Mouse (Mus musculus) forebrain, embryonic 10.5 days (tissue): ENCODE measurements around the gene Trpc1. TPM values are rescaled to one million over a fixed set of nuclear protein-coding genes. Genes with fewer than 3 reads are reported as not detected.

Experiments
- DNase-seq: peaks from one replicate; pipeline ENCODE4 v3.0.0-alpha.2; 2017; ENCODE audit warnings: low spot score; ENCODE audit errors: extremely low spot score
- H3K27ac ChIP-seq: fragments of 300-500 bp; sonication (generic); 2 replicates; pipeline ENCODE4 v1.5.1; 2016; ENCODE audit warnings: mild to moderate bottlenecking
- H3K27me3 ChIP-seq: fragments of 300-500 bp; sonication (generic); 2 replicates; pipeline ENCODE4 v1.6.1; 2016; ENCODE audit warnings: mild to moderate bottlenecking; ENCODE audit not compliant: poor library complexity, severe bottlenecking
- H3K36me3 ChIP-seq: fragments of 300-500 bp; sonication (generic); replicated peaks from 2 replicates; pipeline ENCODE4 v1.6.1; 2016; ENCODE audit warnings: mild to moderate bottlenecking, moderate library complexity
- H3K4me1 ChIP-seq: fragments of 300-500 bp; sonication (generic); 2 replicates; pipeline ENCODE4 v1.6.1; 2016
- H3K4me3 ChIP-seq: fragments of 300-500 bp; sonication (generic); 2 replicates; pipeline ENCODE4 v1.5.1; 2016; ENCODE audit warnings: mild to moderate bottlenecking, moderate library complexity
- H3K9me3 ChIP-seq: fragments of 300-500 bp; sonication (generic); 2 replicates; pipeline ENCODE4 v1.6.1; 2016; ENCODE audit warnings: mild to moderate bottlenecking, moderate library complexity
- WGBS: fragments of 180-500 bp; shearing (Covaris S2); methylation state at CpG from one replicate; pipeline ENCODE4 v1.1.7; 2016; 5-methylcytosine and 5-hydroxymethylcytosine counted together
- polyA plus RNA-seq: library from polyadenylated mRNA; unstranded; fragments of >200 nt; fragmentation: Nextera tagmentation; extraction: Ambion mirVana; gene quantifications from 2 replicates; pipeline ENCODE4 v1.2.1, GENCODE M21; 2016

Gene Trpc1
- polyA plus RNA-seq, 1 experiment from 2014 or later = 2.0 TPM

DNA sequence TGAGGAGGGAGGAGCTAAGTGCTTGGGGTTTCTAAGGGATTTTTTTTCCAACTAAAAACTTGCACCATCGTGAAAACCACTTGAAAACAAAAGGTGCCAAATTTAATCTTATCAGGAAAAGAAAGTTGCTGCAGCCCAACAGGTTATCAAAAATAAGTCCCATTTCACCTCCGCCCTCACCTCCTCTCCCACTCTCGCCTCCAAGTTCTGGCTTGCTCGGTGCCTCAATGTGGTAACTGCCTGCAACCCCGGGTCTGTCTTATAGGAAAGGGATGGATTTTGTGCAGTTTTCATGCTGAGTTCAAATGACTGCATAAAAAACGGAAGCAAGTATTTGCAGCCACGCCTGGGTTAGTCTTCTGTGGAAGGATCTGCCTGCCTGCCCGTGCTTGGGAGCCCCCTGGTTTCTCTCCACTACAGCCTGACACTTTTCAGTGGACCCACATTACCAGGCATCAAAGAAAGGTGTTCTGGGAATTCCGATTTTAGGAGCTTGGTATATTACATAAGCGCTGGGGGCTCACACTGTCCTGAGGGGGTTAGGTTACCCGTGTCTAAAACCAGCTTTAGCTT is 56.6 kb downstream of the Trpc1 start:
- H3K4me3 ChIP-seq = no peak overlapping the region
- peaks cover 8% of the 10 kb centered on the region; the same call in 1 of the 2 replicates for H3K36me3 ChIP-seq
- no peak for DNase-seq
- H3K9me3 ChIP-seq = 0 out of 2 replicates have a peak, but pooled peaks cover 3% of the 10 kb centered on the region
- no peak overlapping the region for H3K27ac ChIP-seq
- 89% methylated on average over 11 of the region's 11 CpGs for WGBS
- H3K27me3 ChIP-seq = no peaks in the 10 kb centered on the region
- H3K4me1 ChIP-seq = peaks cover 14% of the 10 kb centered on the region

DNA sequence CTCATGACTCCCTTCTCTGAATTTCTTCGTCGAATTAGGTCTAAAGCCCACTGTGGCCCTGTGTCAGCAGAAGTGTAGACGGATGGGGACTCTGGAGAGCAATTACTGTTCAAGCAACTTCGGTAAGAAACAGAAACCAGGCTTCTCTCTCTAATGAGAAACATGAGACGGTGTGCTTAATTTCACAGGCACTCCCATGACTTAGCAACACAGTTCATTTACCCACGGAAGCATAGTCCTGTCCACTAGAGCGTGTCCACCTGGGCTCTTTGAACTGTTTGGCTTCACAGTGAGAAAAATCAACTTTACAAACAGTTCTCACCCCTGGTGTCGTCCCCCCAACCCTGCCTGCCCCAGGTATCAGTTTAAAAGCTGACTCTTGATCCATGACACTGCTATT is 57.4 kb downstream of the Trpc1 start:
- no peak overlapping the region for H3K27ac ChIP-seq
- DNase-seq = no peak
- 73% methylated on average over 8 of the region's 8 CpGs for WGBS
- H3K4me3 ChIP-seq = no peak overlapping the region
- 0 out of 2 replicates have a peak, but pooled peaks cover 3% of the 10 kb centered on the region for H3K9me3 ChIP-seq
- peaks cover 14% of the 10 kb centered on the region for H3K4me1 ChIP-seq
- H3K27me3 ChIP-seq = no peaks in the 10 kb centered on the region
- H3K36me3 ChIP-seq = peaks cover 10% of the 10 kb centered on the region; the same call in 1 of the 2 replicates

DNA sequence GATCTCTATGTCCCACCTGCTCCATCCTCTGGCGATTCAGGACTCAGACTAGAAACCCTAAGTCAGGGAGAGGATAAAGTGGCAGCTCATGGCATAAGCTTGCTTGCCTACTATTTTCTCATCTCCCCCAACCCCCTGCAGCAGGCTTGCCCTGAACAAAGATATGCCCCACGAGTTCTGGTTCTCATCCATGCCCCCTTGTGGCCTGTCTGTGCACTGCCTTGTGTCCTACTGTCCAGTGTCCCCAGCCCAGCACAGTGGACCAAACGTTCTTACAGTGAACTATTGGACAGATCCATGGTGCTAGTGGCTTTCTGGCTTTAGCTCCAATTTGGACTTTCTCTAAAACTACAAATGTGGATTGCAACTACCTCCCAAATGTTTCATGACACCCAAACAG is 62.1 kb downstream of the Trpc1 start:
- DNase-seq = no peak
- Histone ChIP-seq H3K9me3 (0 out of 2 replicates have a peak, but pooled peaks cover 3% of the 10 kb centered on the region), H3K27ac (no peak overlapping the region), H3K27me3 (no peaks in the 10 kb centered on the region), H3K36me3 (peaks cover 10% of the 10 kb centered on the region; the same call in 1 of the 2 replicates), H3K4me3 (no peak overlapping the region), H3K4me1 (peaks cover 40% of the 10 kb centered on the region)
- 66% methylated on average over 3 of the region's 3 CpGs for WGBS

DNA sequence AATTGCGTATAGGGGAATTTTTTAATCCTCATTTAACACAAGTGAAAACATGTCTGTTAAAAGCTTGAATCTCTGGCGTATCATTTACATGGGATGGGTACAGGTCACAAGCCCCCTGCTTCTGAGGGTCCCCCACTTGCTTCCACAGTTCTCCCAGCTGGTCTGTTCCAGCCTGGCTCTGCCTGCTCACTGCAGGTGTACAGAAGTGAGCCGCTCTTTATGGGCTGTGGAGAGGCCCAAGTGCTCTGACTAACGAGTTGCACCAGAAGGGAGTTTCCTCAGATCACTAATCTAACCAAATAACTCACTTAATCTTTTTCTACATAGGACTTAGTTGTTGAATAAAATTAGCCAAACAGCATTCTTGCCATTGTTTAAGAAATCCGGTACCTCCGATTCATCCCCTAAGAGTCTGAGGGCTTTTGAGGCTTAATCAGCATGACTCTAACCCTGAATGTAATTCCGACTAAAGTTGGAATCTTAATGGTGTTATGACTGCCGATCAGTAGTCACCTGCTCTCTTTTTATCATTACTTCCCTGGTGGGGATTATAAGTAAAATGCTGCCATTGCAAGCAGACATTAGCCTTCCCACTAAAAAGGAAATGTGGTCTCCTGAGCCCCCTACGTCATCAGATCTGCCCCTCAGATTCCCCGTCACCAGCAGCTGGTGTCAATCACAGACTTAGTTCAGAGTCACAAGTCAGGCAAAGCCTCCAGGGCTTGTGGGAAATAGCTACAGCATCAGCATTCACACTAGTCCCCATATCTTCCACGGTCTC is 64.3 kb downstream of the Trpc1 start:
- DNase-seq = peak; percentile 40

DNA sequence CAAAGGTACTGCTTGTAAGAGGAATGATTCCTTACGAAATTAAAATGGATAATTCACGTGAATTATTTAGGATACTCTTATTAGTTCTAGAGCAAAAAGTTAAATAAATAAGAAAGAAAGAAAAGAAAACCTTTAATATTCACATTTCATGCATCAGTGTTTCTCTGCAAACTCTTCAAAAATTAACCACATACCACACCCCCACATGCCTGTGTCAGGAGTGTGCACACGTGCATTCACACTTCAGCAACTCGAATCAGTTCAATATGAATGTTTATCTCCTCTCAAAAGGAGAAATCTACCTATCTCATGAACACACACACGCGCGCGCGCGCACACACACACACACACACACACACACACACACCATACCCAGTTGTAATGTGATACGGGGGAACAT is 69.5 kb downstream of the Trpc1 start:
- DNase-seq = no peak
- no peak overlapping the region for H3K27ac ChIP-seq
- WGBS = 94% methylated on average over 11 of the region's 11 CpGs
- no peaks in the 10 kb centered on the region for H3K27me3 ChIP-seq
- no peaks in the 10 kb centered on the region for H3K9me3 ChIP-seq
- peaks cover 29% of the 10 kb centered on the region for H3K4me1 ChIP-seq
- no peaks in the 10 kb centered on the region for H3K36me3 ChIP-seq
- no peak overlapping the region for H3K4me3 ChIP-seq

More for the DNA sequence above, 64.3 kb downstream of the Trpc1 start:
- Histone ChIP-seq H3K4me1 (peaks cover 42% of the 10 kb centered on the region), H3K27me3 (no peaks in the 10 kb centered on the region), H3K27ac (no peak overlapping the region), H3K4me3 (no peak overlapping the region), H3K9me3 (0 out of 2 replicates have a peak, but pooled peaks cover 3% of the 10 kb centered on the region), H3K36me3 (peaks cover 10% of the 10 kb centered on the region; the same call in 1 of the 2 replicates)
- WGBS = 27% methylated on average over 11 of the region's 11 CpGs

DNA sequence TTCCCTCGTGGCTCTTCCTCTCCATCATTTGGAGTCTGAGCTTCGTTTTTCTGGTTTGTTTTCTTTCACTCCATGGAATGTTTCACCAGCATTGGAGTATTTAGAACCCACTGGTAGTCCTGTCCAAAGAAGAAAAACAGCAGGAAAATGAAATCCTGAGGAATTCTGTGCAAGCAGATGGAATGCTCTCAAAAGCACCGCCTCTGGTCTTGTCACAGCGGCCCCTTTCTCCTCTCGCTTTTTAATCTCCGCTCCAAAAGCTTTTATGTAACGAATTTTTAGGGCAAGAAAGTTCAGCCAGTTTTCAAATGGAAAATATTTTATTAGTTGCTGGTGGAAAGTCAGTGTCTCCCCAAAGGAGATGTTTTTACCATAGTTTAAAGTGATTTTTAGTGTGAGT is 70.2 kb downstream of the Trpc1 start:
- WGBS = 78% methylated on average over 7 of the region's 7 CpGs
- no peak for DNase-seq

DNA sequence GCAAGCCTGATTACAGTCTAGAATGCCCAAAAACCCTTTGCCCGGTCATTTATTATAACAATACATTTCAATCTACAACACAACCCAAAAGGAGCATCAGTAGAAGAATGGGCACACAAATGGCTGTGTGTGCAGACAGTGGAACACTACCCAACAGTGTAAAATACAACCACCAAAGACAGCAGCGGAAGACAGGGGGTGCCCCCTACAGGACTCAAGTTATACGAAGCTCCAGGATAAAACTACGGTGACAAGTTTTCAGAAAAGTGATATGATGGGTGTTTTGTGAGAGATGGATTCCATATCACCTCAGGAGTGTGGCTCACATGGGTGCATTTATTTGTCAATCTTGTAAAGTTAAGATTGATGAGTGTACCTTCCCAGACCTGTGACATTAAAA is 74.2 kb downstream of the Trpc1 start:
- 97% methylated on average over 4 of the region's 4 CpGs for WGBS
- no peak for DNase-seq
- no peaks in the 10 kb centered on the region for H3K4me1 ChIP-seq
- no peaks in the 10 kb centered on the region for H3K27me3 ChIP-seq
- no peak overlapping the region for H3K27ac ChIP-seq
- H3K4me3 ChIP-seq = no peak overlapping the region
- H3K9me3 ChIP-seq = peaks cover 2% of the 10 kb centered on the region; the same call in 1 of the 2 replicates
- H3K36me3 ChIP-seq = peaks cover 10% of the 10 kb centered on the region

More for the DNA sequence above, 70.2 kb downstream of the Trpc1 start:
- H3K27ac ChIP-seq = no peak overlapping the region
- no peaks in the 10 kb centered on the region for H3K36me3 ChIP-seq
- H3K4me3 ChIP-seq = no peak overlapping the region
- peaks cover 22% of the 10 kb centered on the region for H3K4me1 ChIP-seq
- no peaks in the 10 kb centered on the region for H3K9me3 ChIP-seq
- H3K27me3 ChIP-seq = no peaks in the 10 kb centered on the region

DNA sequence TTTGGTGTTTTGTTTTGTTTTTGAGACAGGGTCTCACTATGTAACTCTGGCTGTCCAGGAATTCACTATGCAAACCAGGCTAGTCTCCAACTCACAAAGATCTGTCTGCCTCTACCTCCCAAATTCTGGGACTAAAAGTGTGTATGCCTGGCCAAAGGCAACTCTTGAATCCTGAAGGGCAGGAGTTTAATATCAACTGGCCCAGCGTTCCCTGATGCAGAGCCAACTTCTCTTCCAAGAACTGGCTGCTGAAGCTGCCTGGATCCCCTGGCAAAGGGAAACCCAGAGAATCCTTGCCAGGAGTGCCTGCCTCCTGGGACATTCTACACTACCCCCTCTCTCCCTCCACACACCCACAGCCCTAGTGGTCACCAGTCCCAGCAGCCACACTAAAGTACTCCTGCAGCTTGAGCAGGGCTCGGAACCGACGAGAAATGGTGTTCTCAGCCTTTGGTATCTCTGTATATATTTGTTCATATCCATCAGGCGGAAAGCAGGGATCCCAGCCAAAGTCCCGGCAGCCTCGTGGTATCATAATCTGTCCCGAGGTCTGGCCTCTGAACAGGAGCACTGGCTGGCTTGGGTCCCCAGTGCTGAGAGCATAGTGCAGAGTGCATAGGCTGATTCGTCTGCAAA is 75.0 kb downstream of the Trpc1 start:
- Histone ChIP-seq H3K36me3 (peaks cover 15% of the 10 kb centered on the region), H3K27ac (no peak overlapping the region), H3K9me3 (peaks cover 2% of the 10 kb centered on the region; the same call in 1 of the 2 replicates), H3K27me3 (no peaks in the 10 kb centered on the region), H3K4me3 (no peak overlapping the region), H3K4me1 (no peaks in the 10 kb centered on the region)
- 90% methylated on average over 9 of the region's 9 CpGs for WGBS
- no peak for DNase-seq

DNA sequence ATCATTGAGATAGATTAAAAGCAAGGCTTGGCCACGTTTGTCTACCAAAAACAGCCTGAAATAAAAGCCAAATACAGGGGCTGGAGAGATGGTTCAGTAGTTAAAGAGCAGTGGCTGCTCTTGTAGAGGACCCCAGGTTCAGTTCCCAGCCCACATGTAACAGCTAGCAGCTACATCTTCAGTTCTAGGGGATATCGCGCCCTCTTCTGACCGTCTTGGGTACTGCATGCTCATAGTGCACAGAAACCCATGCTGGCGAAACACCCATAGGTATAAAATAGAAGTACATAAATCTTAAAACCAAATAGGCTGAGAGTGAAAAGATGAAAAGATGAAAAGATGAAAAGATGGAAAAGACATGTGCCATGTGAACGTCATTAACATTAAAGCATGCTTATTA is 77.4 kb downstream of the Trpc1 start:
- Histone ChIP-seq H3K27me3 (no peaks in the 10 kb centered on the region), H3K27ac (no peak overlapping the region), H3K36me3 (peaks cover 18% of the 10 kb centered on the region), H3K4me3 (no peak overlapping the region), H3K4me1 (peaks cover 7% of the 10 kb centered on the region; the same call in 1 of the 2 replicates), H3K9me3 (peaks cover 2% of the 10 kb centered on the region; the same call in 1 of the 2 replicates)
- 88% methylated on average over 6 of the region's 6 CpGs for WGBS
- DNase-seq = no peak

DNA sequence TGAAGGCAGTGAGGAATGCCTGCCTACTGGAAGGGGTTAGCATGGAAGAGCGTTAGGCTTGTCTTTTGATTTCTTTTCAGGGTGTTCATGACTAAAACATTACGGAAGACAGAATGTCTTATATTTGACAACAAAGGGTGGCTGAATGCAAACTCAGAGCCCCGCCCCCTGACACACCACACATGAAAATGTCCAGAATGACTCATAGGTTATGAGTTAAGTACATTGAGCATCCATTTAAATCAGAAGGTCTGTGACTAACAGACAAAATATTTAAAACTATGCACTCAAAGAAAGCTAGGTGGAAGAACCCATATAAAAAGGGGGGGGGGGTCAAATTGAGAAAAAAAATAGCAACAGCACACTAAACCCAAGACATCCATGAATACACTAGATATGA is 77.8 kb downstream of the Trpc1 start:
- WGBS = 93% methylated on average over 3 of the region's 3 CpGs
- peaks cover 2% of the 10 kb centered on the region; the same call in 1 of the 2 replicates for H3K9me3 ChIP-seq
- no peaks in the 10 kb centered on the region for H3K27me3 ChIP-seq
- no peak overlapping the region for H3K27ac ChIP-seq
- no peak for DNase-seq
- H3K4me3 ChIP-seq = no peak overlapping the region
- H3K36me3 ChIP-seq = peaks cover 18% of the 10 kb centered on the region
- H3K4me1 ChIP-seq = peaks cover 9% of the 10 kb centered on the region; the same call in 1 of the 2 replicates

DNA sequence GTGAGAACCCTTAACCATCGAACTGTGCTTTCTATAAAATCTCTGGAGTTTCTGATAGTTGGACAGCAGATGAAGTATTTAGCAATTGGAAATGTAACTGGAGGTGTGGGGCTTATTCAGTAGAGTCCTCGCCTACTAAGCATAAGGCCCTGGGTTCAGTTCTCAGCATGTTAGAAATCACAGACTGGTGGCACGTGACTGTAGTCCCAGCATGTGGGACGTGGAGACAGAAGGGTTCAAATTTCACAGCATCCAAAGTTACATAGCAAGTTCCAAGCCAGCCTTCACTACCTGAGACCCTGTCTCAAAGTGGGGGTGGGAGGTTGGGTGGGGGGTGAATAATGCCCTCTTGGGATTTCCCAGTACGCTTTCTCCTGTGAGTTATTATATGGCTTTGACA is 81.9 kb downstream of the Trpc1 start:
- peaks cover 18% of the 10 kb centered on the region for H3K36me3 ChIP-seq
- H3K4me3 ChIP-seq = no peak overlapping the region
- peaks cover 18% of the 10 kb centered on the region for H3K4me1 ChIP-seq
- H3K27ac ChIP-seq = no peak overlapping the region
- no peaks in the 10 kb centered on the region for H3K27me3 ChIP-seq
- DNase-seq = no peak
- peaks cover 2% of the 10 kb centered on the region; the same call in 1 of the 2 replicates for H3K9me3 ChIP-seq
- WGBS = 72% methylated on average over 5 of the region's 5 CpGs

DNA sequence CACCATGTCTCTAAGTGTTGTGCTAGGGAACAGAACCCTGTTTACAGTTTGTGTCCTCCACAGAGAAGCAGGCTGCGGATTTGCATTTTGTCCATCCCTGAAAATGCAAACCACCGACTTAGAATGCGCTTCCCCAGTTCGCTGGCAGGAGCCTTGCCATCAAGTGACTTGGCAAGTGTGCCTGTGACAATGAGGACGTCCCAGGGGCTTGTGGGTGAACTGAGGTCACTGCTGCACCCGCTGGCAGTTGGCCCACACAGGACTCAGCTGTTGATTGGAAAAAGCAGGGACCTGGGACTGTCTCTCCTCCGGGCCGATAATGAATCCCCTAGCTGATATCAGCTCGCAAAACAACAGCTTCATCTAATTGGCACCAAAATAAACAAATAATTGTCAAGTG is 82.3 kb downstream of the Trpc1 start:
- H3K4me3 ChIP-seq = no peak overlapping the region
- peaks cover 18% of the 10 kb centered on the region for H3K4me1 ChIP-seq
- no peak overlapping the region for H3K27ac ChIP-seq
- H3K36me3 ChIP-seq = peaks cover 18% of the 10 kb centered on the region
- no peaks in the 10 kb centered on the region for H3K27me3 ChIP-seq
- peaks cover 2% of the 10 kb centered on the region; the same call in 1 of the 2 replicates for H3K9me3 ChIP-seq
- WGBS = 48% methylated on average over 9 of the region's 9 CpGs
- no peak for DNase-seq
